Mouse (Mus musculus) cerebellum, postnatal 14 days (tissue): Measurements from ENCODE around the gene Hnrnpc.
A peak's percentile ranks its signal among the peaks of the same experiment; 100 is the strongest.
"Not testable (repeated sequence)": the region's sequence is repeated elsewhere in the genome, so short reads cannot be mapped to it uniquely, and the experiment has no call there.

Source experiments
- DNase-seq, 2 experiments: peaks; one replicate each; pipeline ENCODE4 v3.0.0; 2021; ENCODE audit warnings: mixed read lengths in 2 of 2

Gene Hnrnpc

GRCm38 (mm10) chr14:52101285-52102157 lies 2.3 kb downstream of the Hnrnpc start:
- DNase-seq = no peak

- no peak for DNase-seq
These were observed 3.5 kb downstream of the Hnrnpc start for GRCm38 (mm10) chr14:52100170-52100960.

GRCm38 (mm10) chr14:52099563-52099962 lies 4.3 kb downstream of the Hnrnpc start:
- no peak for DNase-seq

GRCm38 (mm10) chr14:52098387-52098786 lies 5.4 kb downstream of the Hnrnpc start:
- DNase-seq = not testable (repeated sequence)

- not testable (repeated sequence) for DNase-seq
These were observed 6.6 kb downstream of the Hnrnpc start for GRCm38 (mm10) chr14:52097191-52097590.

GRCm38 (mm10) chr14:52094533-52094932 lies 9.3 kb downstream of the Hnrnpc start:
- DNase-seq = no peak

- DNase-seq = no peak
These were observed 20.7 kb downstream of the Hnrnpc start for GRCm38 (mm10) chr14:52083083-52083482.

- DNase-seq = no peak
These were observed 32.2 kb downstream of the Hnrnpc start for GRCm38 (mm10) chr14:52071599-52072137.

GRCm38 (mm10) chr14:52066135-52066534 lies 37.7 kb downstream of the Hnrnpc start:
- no peak for DNase-seq

GRCm38 (mm10) chr14:52061798-52062197 lies 42.0 kb downstream of the Hnrnpc start:
- peak; percentile 52 to 65 for DNase-seq

- DNase-seq = peak; percentile 94 to 98
These were observed 43.0 kb downstream of the Hnrnpc start for GRCm38 (mm10) chr14:52060800-52061199.

- peak; percentile 50 to 66 for DNase-seq
These were observed 43.8 kb downstream of the Hnrnpc start for GRCm38 (mm10) chr14:52059982-52060381.

- DNase-seq = not testable (repeated sequence)
These were observed 51.1 kb downstream of the Hnrnpc start for GRCm38 (mm10) chr14:52052720-52053119.

GRCm38 (mm10) chr14:52045966-52046565 lies 57.8 kb downstream of the Hnrnpc start:
- peak in 1 of 2 experiments; percentile 10 for DNase-seq

GRCm38 (mm10) chr14:52044901-52045678 lies 58.7 kb downstream of the Hnrnpc start:
- peak; percentile 69 to 73 for DNase-seq

- DNase-seq = no peak
These were observed 60.4 kb downstream of the Hnrnpc start for GRCm38 (mm10) chr14:52043446-52043845.

GRCm38 (mm10) chr14:52042359-52042758 lies 61.5 kb downstream of the Hnrnpc start, which contains the start of gene Olfr221:
TSS of gene Olfr221 (minus strand) at chr14:52042459.
- DNase-seq = not testable (repeated sequence)

- no peak for DNase-seq
These were observed 64.5 kb downstream of the Hnrnpc start for GRCm38 (mm10) chr14:52039332-52039731.

GRCm38 (mm10) chr14:52035926-52036325 lies 67.9 kb downstream of the Hnrnpc start:
- no peak for DNase-seq

- no peak for DNase-seq
These were observed 77.5 kb downstream of the Hnrnpc start for GRCm38 (mm10) chr14:52026342-52026741.

- no peak for DNase-seq
These were observed 79.7 kb downstream of the Hnrnpc start for GRCm38 (mm10) chr14:52024133-52024532.
